Mouse (Mus musculus) embryonic fibroblast, embryonic 13.5 days (primary cell): Measurements from ENCODE around the gene Tln1. TPM values are rescaled to one million over a fixed set of nuclear protein-coding genes. Genes with fewer than 3 reads are reported as not detected.

Experiments
- H3K27ac ChIP-seq: 2 replicates; pipeline ENCODE4 v1.5.1; 2012; ENCODE audit warnings: low read length, control low read depth, inconsistent platforms; ENCODE audit not compliant: insufficient read depth
- H3K4me1 ChIP-seq: 2 replicates; pipeline ENCODE4 v1.6.1; 2011; ENCODE audit warnings: low read length; ENCODE audit not compliant: control insufficient read depth, insufficient read depth
- H3K4me3 ChIP-seq: 2 replicates; pipeline ENCODE4 v1.5.1; 2011; ENCODE audit warnings: mild to moderate bottlenecking, control low read depth, low read length; ENCODE audit not compliant: insufficient read depth
- CTCF ChIP-seq: IDR thresholded peaks from 2 replicates; pipeline ENCODE4 v1.5.1; 2011; ENCODE audit warnings: mild to moderate bottlenecking, control low read depth, low read length, moderate library complexity, borderline replicate concordance; ENCODE audit not compliant: insufficient read depth
- POLR2A ChIP-seq: IDR thresholded peaks from 2 replicates; pipeline ENCODE4 v1.6.1; 2011; ENCODE audit warnings: low read depth, mild to moderate bottlenecking, control low read depth, low read length, moderate library complexity
- polyA plus RNA-seq: library from polyadenylated mRNA; stranded (reverse); fragments of >200 nt; gene quantifications from 2 replicates; pipeline ENCODE4 v1.2.4, GENCODE M21; 2011; ENCODE audit warnings: low read depth; ENCODE audit not compliant: missing spikeins, insufficient read length

The Tln1 gene
- polyA plus RNA-seq, 1 experiment, result 291 TPM

GRCm38 (mm10) chr4:43509109-43509508, 53.4 kb downstream of the Tln1 start:
- Histone ChIP-seq H3K27ac (no peak overlapping the region), H3K4me3 (no peak overlapping the region), H3K4me1 (no peaks in the 10 kb centered on the region; the same call in 1 of the 2 replicates)
- no peak for TF ChIP-seq CTCF
- TF ChIP-seq POLR2A, result no peak

- Histone ChIP-seq H3K4me3 (peak overlapping the region; percentile 35), H3K4me1 (no peaks in the 10 kb centered on the region; the same call in 1 of the 2 replicates), H3K27ac (no peak overlapping the region)
- TF ChIP-seq POLR2A (peak; percentile 87), CTCF (no peak)
Observed at GRCm38 (mm10) chr4:43508666-43508997, 53.9 kb downstream of the Tln1 start.

- H3K4me3 ChIP-seq, result peak overlapping the region; percentile 35
- TF ChIP-seq POLR2A (0 out of 2 replicates have a peak, but pooled peaks have one; percentile 8), CTCF (no peak)
- H3K4me1 ChIP-seq, result no peaks in the 10 kb centered on the region; the same call in 1 of the 2 replicates
- H3K27ac ChIP-seq, result no peak overlapping the region
Observed at GRCm38 (mm10) chr4:43507938-43508665, 54.4 kb downstream of the Tln1 start.

GRCm38 (mm10) chr4:43506536-43507185, 55.8 kb downstream of the Tln1 start, which contains the start of gene Car9:
Car9 (plus strand) TSS chr4:43506966.
- H3K27ac ChIP-seq, result no peak within 1 kb of the TSS
- H3K4me1 ChIP-seq, result no peaks in the 10 kb centered on the region; the same call in 1 of the 2 replicates
- no peak for TF ChIP-seq CTCF
- no peak within 1 kb of the TSS for H3K4me3 ChIP-seq

GRCm38 (mm10) chr4:43506074-43506473, 56.4 kb downstream of the Tln1 start:
- Histone ChIP-seq H3K4me3 (no peak overlapping the region), H3K4me1 (no peaks in the 10 kb centered on the region; the same call in 1 of the 2 replicates), H3K27ac (no peak overlapping the region)
- TF ChIP-seq CTCF, result no peak
- no peak for TF ChIP-seq POLR2A

GRCm38 (mm10) chr4:43504269-43504668, 58.2 kb downstream of the Tln1 start:
- H3K27ac ChIP-seq, result no peak overlapping the region
- no peak overlapping the region for H3K4me3 ChIP-seq
- no peak for TF ChIP-seq CTCF
- TF ChIP-seq POLR2A, result no peak
- H3K4me1 ChIP-seq, result no peaks in the 10 kb centered on the region; the same call in 1 of the 2 replicates

- no peak overlapping the region for H3K4me3 ChIP-seq
- H3K27ac ChIP-seq, result no peak overlapping the region
- no peak for TF ChIP-seq CTCF
- TF ChIP-seq POLR2A, result no peak
- H3K4me1 ChIP-seq, result no peaks in the 10 kb centered on the region; the same call in 1 of the 2 replicates
Observed at GRCm38 (mm10) chr4:43503506-43503905, 59.0 kb downstream of the Tln1 start.

GRCm38 (mm10) chr4:43503041-43503440, 59.5 kb downstream of the Tln1 start:
- H3K4me1 ChIP-seq, result no peaks in the 10 kb centered on the region; the same call in 1 of the 2 replicates
- H3K4me3 ChIP-seq, result no peak overlapping the region
- TF ChIP-seq POLR2A (no peak), CTCF (no peak)
- H3K27ac ChIP-seq, result no peak overlapping the region

- Histone ChIP-seq H3K27ac (no peak within 1 kb of the TSS), H3K4me3 (peak within 1 kb of the TSS; percentile 57), H3K4me1 (0 out of 2 replicates have a peak, but pooled peaks cover 5% of the 10 kb centered on the region)
- no peak for TF ChIP-seq CTCF
- peak; percentile 88 for TF ChIP-seq POLR2A
Observed at GRCm38 (mm10) chr4:43499407-43500333, 62.8 kb downstream of the Tln1 start, which contains the start of gene Arhgef39. Arhgef39 (minus strand) TSS chr4:43499695.
